Mouse (Mus musculus): Measurements from ENCODE around the gene 1700047I17Rik2.
"Not testable (repeated sequence)": the region's sequence is repeated elsewhere in the genome, so short reads cannot be mapped to it uniquely, and the experiment has no call there.

- not testable (repeated sequence) for TF ChIP-seq CTCF (IDR thresholded peaks at IDR 0.05; ENCODE audit: borderline replicate concordance, extremely low read depth, insufficient read depth, insufficient read length); POLR2A (IDR thresholded peaks at IDR 0.05; ENCODE audit: borderline replicate concordance, extremely low read depth, insufficient read depth, insufficient read length, poor library complexity, severe bottlenecking)
Observed at GRCm38 (mm10) chr12:55261950-55262349, 62.6 kb downstream of the 1700047I17Rik2 start.
